Mouse (Mus musculus) central nervous system, embryonic 11.5 days (tissue): Measurements from ENCODE around the gene Dhtkd1. TPM values are rescaled to one million over a fixed set of nuclear protein-coding genes. Genes with fewer than 3 reads are reported as not detected.

Experiments used
- polyA plus RNA-seq: library from polyadenylated mRNA; depleted of rRNA; stranded (reverse); fragments of >200 nt; gene quantifications from 2 replicates; pipeline ENCODE4 v1.2.3, GENCODE M21; 2012; rRNA removed

The Dhtkd1 gene
- 8.7 and 12.4 TPM in 2 replicates for polyA plus RNA-seq

DNA sequence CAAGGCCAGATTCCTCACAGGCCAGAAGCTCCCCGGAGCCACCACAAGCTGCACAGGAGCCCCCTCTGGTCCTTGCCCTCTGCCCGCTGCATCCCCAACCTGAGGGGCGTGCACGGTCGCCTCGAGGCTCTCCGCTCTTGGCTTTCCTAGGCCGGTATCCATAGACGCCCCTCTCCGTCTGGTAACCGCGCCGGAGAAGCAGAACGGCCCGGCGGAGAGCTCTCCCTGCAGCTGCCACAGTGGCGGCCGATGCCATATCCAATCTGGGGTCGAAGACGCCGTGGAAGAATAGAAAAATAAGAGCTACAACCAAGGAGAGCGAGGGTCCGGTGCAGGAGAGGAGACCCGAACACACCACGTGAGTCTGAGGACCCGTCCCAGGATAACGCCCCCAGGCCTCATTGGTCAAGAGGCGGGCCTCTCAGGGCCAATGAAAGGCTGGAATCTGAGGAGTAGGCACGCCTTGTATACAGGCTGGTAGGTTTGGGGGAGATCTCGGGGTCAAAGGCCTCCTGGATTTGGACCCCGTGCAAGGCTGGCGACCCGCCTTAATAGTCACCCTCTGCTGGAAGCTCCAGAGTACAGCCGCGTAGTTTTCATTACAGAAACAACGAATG is at the start of gene Dhtkd1:
Gene Dhtkd1, minus strand, starts transcription at position 377 of the 617 bp plus-strand sequence.

DNA sequence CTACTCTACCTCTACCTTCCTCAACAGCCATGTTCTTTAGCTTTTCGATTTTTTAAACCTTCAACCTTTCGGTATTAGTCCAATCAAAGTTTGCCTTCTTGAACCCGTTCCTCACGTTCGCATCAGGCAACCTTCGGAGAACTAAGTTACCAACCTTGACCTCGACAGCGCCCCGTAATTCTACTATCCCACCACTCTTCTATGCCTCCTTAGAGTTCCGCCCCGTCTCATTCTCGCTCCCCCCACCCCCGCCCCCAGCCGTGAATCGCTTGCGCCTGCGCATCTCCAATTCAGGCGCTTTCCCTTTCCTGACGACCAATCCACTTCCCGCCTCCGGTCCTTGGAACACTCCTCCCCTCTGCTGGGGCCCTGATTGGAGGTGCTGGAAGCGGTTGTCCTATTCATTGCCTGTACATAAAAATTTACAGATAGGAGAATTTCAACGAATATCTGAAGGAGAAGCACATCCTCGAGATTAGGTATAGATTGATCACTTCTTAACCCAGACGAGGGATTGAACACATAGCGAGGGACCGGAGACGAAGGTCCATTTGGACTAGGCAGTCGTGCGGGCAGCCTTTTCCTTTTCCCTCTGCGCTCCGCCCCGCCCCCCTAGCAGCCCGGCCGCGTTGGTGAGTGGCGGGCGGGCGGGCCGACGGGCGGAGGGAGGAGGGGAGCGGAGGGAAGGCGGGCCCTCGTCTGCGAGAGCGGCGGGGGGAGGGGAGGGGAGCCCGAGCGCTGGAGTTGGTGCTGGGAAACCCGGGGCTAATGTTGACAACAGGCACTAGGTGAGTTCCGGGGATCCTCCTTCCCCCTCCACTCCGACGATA is 8.4 kb upstream of the Dhtkd1 start, which contains the start of gene Upf2:
Gene Upf2, plus strand, starts transcription at position 704 of the 830 bp plus-strand sequence.

DNA sequence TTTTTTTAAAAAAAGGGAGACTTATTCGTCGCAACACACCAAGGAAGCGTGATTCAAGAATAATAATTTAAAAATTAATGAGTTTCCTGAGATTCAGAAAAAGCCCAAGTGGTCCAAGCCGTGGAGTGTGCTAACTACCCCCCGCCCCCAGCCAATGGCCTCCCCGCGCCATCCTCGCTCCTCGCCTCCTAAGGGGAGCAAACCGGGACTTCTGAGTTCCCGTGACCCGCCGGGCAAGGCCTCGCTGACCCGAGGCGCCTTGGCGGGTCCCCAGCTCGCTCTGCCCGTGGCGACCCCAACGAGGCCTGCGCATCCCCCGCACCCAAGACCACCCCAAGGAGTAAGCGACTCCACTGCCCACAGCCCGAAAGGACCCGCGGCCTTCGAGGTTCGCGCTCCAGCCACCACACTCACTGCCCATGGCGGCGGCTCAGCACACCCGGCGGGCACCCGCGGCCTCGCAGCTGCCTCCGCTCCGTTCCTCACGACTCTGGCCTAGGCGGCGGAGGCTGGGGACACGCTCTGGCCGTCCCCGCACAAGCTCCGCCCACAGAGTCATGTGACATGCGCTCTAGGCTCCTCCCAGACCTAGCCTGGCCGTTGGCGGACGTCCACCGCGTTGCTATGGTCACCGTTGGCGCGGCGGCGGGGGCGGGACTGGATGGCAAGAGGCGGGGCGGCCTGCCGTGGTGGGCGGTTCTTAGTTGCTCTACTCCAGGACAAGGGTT is 47.6 kb downstream of the Dhtkd1 start, which contains the start of gene Sec61a2:
Gene Sec61a2, minus strand, starts transcription at position 590 of the 728 bp plus-strand sequence.

DNA sequence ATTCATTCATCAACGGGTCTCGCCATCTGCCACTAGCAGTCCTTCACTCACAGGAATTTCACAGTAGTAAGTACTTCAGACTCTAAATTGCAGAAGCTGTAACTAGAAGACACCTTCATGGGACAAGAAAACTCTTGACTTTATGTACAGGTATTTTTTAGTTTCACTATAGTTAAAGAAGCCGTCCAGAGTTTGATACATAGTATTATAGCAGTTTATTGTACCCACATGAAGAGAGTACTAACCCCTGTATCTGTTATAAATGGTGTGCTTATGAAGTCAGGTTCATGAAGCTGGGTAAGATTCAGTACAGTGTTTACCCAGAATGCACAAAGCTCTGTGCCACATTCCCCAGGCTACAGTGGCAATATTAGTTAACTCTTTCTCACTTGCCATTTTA is 79.8 kb downstream of the Dhtkd1 start, which contains the start of gene Gm13199:
Gene Gm13199, minus strand, starts transcription at position 101 of the 400 bp plus-strand sequence.

Other genes starting within 250 kb of the Dhtkd1 start
- gene Camk1d, start 228.3 kb downstream of the Dhtkd1 start, polyA plus RNA-seq: 1.4 and 2.0 TPM in 2 replicates
- 46.7 and 56.6 TPM in 2 replicates for gene Nudt5, start 97.8 kb downstream of the Dhtkd1 start, polyA plus RNA-seq
- 213 and 225 TPM in 2 replicates for gene Cdc123, start 97.6 kb downstream of the Dhtkd1 start, polyA plus RNA-seq
- gene Gm13199, start 79.9 kb downstream of the Dhtkd1 start, polyA plus RNA-seq: 6.3 and 6.7 TPM in 2 replicates
- gene Sec61a2, start 47.4 kb downstream of the Dhtkd1 start, polyA plus RNA-seq: 84.1 and 160 TPM in 2 replicates
- gene Upf2, start 8.7 kb upstream of the Dhtkd1 start, polyA plus RNA-seq: 26.4 and 30.1 TPM in 2 replicates
- 1.9 and 2.6 TPM in 2 replicates for gene Proser2, start 187.4 kb upstream of the Dhtkd1 start, polyA plus RNA-seq